Mouse (Mus musculus) naive thymus-derived CD4-positive, alpha-beta T cell, adult 2 months (primary cell): ENCODE data around the gene Brat1.
"Not testable (repeated sequence)": the region's sequence is repeated elsewhere in the genome, so short reads cannot be mapped to it uniquely, and the experiment has no call there.

Experiments used
- DNase-seq: peaks from one replicate; pipeline ENCODE4 v3.0.0-alpha.2; 2011; ENCODE audit warnings: low read depth

The Brat1 gene

DNA sequence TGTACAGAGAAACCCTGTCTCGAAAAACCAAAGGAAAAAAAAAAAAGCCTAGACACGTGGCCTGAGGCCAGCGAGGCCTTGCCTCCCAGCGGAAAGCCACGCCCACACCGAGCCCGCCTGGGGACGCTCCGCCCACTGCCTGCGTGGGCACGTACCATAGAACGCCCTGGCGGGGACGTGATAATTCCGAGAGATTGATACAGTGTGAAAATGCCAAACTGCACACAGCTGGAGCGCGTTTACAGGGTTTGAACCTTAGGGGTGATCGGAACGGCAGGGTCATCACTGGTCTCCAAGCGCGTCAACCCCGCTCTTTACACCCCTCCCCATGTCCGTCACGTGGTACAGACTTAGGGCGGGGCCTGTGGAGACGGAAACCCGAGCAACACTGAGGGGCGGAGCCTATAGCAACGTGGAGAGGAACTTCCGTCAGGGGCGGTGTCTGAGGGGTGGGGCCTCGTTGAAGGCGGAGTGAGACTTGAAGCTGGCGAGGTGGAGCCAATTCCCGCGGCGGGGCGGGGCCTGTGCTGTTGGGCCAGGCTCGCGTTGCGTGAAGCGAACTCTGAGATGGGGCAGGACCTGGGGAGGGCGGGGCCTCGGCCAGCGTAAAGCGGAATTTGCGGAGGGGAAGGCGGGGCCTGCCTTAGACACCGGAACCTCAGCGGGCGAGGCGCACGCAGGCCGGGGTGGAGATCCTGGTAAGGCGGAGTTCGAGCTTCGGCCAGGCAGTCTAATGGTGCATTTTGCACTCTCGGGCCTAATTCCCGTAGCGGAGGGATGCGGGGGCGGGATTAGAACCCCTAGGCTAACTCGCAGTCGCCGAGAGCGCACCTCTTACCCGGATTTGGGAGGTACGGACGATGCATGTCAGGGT is at the start of gene Brat1:
TSS of gene Brat1 (plus strand) at position 634 of the 874 bp plus-strand sequence.
- DNase-seq, result peak; percentile 100

DNA sequence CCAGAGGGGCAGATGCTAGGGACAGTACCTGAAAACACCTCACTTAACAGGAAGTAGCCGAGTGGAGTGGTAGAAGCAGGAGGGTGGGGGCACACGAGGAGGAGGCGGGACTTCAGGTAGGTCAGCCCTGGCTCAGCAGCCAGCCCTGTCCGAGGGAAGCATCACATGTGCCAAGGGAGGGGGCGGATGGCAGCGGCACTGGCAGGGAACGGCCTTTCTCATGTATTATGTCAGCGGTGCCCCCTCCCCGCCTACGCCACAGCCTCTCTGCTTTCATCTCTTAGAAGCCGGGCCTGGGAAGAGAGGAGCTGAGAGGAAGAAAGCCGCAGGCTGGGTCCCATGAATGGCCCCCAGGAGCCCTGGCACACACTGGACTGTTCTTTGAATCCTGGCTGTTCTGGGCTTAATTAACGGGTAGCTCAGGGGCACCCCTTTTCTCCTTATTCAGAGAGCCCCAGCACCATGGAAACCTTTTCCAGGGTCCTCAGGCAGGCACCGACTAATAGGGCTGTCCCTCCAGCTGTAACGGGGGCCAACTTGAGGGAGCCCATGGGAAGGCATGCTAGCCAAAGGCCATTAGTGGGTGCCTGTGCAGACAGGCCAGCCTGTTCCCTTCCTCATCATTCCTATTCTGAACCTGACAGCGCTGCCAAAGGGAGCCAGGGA is 45.1 kb upstream of the Brat1 start:
- peak; percentile 52 for DNase-seq

DNA sequence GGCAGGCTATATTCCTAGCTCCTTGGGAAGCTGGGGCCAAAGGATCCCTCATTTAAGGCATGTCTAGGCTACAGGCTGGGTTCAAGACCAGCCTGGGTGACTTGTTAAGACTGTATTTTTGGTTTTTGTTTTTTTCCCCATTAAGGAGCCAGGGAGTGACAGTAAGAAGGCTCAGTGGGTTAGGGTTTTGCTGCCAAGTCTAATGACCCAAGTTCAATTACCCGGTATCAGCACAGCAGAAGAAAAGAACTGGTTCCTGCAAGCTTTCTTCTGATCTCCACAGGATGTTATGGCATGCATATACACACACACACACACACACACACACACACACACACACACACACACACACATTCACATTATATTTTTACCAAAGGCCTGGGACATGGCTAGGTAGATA is 44.4 kb upstream of the Brat1 start:
- peak; percentile 54 for DNase-seq

DNA sequence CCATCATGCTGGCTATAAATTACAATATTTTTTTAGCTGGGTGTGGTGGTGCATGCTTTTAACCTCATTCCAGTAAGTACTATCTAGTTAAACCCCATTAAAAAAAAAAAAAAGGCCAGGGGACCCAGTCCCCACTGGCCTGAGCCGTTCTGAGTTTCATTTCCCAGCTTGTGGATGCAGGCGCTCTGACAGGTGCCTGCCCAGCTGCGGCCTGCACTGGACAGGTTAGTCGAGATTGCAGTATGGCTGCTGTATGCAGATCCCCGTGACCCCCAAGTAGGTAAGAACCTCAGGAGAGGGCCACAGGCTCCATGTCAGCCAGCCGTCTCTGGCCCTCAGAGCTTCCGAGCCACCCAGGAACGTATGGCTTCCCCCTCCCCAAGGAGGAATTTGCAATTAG is 43.4 kb upstream of the Brat1 start:
- no peak for DNase-seq

DNA sequence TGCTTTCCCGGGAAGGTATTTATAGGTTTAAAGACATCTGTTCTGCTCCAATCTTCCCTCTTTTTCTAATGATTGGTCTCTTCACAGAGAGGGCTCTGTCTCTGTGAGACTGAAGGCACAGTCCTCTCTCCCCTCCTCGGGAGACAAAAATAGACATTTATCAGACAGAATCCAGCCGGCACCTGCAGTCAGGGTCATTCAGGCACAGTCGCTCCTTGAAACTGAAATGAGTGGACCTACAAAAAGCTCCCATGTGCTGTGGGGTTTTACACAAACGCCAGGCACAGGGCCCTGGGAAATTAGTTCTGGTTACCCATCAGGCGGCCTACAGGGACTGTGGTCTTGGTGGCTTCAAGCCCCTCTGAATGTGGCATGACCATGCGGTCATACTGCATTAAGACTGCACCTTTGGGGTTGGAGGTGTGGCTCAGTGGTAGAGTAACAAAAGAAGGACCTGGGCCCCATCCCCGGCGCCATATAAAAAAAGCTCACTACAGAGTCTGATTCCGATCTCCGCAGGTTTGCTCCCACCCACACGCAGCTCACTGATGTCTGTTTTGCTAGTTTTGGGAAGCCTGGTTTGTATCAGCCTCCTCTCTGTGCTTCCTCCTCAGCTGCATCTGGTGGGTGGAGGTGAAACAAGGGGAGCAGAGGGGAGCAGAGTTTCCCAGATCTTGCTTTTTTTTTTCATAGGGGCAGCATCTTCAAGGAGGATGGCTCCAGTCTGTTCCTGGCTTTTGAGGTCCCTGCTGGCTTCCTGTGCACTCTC is 42.8 kb upstream of the Brat1 start:
- DNase-seq, result no peak

DNA sequence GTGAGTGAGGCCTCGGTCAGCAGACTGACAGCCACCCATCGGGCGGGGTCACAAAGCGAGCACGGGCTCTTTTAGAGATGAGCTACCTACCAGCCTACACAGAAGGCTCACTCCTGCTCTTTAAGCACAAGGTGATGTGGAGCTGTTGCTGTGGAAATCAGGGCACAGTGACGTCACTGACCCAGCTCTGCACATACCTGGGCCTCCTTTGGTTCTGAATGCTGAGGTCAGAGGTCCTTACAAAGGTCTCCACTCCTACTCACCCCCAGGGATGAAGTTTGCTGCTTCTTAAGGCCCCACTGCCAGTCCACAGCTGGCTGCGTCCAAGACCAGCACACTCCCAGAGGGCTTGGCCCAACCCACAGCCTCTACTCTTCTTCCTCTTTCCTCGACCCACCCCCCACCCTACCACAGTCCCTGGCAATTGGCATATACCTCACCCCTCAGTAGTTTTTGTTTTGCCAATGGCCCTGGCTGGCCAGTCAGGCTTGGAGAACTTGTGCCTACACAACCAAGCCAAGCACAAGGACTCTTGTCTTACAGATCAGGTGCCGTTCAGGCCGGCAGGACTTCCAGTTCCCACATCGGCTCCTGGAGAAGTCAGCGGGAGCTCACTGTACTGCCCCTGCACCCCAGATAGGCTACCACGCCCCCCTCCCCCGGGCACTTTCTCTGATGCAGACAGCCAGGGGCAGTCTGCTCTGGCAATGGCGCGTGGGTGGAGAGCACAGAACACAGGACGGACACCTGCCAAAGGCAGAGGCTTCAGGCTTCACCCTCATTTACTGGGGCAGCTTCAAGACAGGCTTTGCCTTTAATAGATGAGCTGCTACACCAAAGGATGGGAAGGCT is 41.8 kb upstream of the Brat1 start:
- peak; percentile 59 for DNase-seq

DNA sequence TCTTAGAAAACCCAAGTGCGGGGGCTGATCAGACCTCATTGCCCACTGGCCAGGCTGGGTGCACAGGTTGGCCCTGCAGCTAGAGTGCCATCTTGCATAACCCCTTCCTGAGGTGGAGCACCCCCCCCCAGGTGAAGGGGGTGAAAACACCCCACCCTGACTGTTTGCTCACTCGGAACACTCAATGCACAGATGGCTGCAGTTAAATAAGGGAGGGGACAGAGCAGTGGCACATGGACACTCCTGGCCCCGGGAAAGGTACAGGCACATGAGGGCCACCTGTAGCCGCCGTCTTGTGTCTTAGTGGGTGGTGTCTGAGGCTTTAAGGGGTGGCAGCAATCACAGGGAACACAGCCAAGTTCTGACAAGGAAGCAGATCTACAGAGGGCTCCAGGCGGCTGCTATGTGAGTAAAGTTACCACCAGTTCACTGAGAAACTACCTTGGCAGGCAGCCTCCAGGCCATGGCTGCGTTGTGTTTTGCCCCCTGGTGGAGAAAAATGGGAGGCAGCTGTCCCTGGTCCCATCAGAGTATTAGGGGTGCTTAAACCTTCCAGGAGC is 41.1 kb upstream of the Brat1 start:
- peak; percentile 86 for DNase-seq

DNA sequence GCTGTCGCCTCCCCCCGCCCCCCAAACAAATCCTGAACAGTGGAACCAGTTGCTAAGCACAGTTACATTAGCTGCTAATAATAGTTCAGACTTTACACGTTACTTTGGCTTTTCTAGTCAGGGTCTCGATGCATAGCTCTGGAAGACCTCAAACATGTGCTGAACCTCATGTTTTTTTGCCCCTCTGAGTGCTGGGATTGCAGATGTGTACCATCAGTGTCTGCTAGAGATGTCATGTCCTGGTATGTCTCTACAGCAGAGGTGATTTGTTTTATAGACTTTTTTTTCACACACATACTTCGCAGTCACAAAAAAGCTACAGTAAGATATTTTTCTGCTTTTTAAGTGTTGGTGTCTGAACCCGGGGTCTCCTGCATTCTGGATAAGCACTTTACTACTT is 32.7 kb upstream of the Brat1 start:
- no peak for DNase-seq

DNA sequence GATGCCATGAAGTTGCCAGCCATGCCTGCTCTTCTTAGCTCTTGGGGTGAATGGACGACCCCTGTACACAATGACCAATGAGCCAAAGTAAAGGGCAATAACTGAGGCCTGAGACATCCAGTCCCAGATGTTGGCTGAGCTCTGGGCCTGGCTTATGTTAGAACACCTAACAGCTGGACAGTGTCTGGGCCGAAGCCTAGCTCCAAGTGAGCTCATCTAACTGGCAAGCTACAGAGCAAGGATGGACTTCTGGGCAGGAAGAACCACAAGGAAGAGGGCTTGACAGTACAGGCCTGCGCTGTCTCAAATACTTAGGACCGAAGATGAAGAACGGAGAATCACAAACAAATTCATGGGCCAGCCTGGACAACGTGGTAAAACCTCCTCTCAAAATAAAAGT is 32.2 kb upstream of the Brat1 start:
- DNase-seq, result not testable (repeated sequence)

DNA sequence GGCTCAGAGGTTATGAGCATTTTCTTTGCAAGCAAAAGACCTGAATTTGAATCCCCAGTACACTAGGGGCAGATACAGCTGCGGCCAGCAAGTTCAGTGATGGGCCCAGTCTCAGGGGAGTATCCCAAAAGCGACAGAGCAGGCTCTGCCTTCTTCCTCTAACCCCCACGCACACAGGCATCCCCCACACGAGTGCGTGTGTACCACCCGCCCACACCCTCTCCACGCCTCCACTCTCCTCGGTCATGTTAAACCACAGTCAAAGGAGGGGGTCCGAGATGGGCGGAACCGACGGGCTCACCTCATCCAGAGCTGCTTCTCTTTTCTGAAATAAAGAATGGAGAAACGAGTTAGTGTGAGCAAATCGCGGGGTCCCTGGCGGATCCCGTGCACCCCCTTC is 30.8 kb upstream of the Brat1 start:
- no peak for DNase-seq

DNA sequence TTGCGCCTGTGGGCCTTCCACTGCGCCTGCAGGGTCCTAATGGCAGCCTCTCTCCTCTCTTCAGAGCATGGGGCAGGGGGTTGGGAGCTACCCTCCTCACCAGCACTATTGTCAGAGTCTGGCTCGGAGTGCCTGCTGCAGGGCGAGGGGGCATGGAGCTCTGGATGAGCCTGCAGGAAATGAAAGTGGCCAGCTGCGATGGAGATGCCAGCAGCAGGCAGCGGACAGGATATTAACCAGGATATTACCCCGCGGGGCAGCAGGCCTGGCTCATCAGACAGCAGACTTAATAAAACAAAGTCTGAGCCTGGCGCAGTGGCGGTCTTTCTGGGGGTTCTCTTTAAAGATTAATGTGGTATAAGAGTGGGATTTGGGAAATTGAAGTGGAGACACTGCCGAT is 29.7 kb upstream of the Brat1 start:
- no peak for DNase-seq

DNA sequence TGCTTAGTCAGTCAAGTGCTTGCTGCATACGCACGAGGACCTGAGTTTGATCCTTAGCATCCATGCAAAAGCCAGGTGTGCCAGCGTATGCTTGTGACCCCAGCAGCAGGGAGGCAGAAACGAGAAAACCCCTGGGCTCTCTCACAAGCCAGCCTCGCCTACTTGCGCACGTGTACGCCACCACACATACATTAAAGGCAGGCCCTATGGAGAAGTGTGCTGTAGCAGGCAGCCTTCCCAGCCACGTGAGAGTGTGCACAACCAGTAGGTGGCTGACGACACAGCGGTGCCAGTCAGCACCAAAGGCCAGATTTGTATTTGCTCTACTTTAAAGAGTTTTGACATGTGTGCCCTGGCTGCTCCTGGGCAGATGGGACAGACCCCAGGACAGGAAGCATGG is 29.2 kb upstream of the Brat1 start:
- no peak for DNase-seq

DNA sequence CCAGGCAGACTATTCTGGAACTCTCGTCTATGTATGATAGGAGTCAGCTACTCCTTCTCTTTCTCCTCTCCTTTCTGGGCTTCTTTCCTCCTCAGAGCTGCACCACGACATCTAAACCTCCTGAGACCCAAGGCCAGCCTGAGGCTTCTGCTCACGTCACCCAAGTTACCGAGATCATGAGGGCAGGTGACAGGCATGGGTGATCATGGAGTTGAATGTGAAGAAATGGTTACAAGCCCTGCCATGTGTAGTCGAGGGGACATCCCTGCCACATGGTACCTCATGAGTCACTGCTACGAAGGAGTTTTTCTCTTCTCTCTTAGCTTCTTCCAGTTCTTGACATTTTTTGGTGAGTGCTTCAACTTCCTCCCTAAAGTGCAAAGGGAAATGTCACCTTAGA is 27.7 kb upstream of the Brat1 start:
- no peak for DNase-seq

DNA sequence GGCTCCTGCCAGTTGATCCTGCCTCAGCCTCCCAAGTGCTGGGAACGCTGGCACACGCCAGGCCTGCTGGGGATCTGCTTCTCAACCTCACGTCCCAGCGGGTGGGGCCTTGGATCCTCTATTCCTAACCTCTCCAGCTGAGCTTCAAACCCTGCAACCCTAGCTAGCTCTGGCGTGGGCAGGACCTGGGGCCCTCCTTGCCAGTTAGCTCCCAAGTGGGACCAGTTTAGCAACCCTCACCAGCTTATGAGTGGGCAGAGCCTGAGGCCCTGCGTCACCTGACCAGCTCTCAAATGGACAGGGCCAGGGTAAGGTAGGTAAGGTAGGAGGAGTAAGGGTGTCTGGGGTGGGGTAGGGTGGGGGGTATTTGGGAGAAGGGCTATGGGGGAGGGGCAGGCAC is 24.8 kb upstream of the Brat1 start:
- no peak for DNase-seq

DNA sequence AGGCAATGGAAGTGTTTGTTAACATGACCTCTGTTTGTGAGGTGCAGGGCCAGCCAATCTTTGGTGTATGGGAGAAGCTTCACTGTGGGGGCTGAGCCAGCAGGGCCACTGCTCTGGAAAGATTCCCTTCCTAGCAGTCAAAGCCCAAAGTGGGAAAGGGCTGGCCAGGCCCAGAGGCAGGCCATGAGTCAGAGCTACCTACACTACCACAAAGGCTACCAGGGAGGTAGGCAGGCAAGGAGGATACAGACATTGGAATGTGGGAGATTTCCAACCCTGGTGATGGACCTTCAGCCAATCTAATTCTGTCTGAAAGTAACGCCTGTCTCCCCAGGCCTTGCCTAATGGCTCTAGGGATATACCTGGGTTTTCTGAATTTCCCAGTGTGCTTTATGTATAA is 23.9 kb upstream of the Brat1 start:
- DNase-seq, result no peak

DNA sequence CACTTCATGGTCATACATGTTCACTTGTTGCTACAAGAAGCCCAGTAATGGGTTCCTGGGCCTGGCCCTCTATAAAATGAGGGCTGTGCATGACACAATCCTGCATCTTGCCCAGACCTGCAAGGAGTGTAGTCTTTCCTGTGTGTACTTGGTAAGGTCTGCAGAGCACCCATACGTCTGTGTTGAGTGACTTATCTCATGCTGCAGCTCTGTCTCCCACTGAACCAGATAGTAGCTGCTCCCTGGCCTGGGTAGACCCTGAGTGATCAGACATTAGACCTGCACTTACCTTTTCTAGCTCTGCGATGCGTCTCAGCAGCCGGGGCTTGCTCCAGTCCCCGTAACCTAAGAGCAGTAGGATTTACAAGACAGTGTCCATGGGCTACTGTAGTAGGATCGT is 22.7 kb upstream of the Brat1 start:
- DNase-seq, result no peak

DNA sequence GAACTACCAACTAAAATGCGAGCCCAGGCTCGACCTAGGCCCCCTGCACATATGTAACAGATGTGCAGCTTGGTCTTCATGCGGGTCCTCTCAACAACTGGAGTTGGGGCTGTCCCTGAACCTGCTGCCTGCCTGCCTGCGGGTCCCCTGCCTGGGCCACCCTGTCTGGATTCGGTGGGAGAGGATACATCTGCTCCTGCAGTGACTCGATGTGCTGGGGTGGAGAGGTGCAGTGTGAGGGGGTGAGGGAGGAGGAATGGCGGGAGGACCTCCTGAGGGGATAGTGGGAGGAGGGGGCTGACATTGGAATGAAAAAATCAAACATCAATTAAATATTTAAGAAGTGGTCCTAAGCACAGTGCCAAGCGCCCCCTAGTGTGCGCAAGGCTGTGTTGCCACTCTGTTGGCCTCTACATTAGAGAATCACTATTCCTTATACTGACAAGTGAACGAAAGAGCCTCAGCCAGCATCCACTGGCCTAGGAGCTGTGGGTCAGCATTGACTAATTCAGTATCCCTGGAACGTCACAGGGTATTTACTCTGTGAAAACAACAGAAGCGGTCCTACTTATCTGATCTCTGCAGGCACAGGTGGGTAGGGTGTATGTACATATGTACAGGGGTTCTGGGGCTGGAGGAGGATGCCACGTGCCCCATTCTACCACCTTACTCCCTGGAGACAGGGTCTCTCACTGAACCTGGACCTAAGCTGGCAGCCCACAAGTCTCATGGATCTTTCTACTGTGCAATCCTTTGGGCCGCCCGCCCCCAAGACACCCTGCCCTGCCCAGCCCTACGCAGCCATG is 20.3 kb upstream of the Brat1 start:
- DNase-seq, result peak; percentile 69

DNA sequence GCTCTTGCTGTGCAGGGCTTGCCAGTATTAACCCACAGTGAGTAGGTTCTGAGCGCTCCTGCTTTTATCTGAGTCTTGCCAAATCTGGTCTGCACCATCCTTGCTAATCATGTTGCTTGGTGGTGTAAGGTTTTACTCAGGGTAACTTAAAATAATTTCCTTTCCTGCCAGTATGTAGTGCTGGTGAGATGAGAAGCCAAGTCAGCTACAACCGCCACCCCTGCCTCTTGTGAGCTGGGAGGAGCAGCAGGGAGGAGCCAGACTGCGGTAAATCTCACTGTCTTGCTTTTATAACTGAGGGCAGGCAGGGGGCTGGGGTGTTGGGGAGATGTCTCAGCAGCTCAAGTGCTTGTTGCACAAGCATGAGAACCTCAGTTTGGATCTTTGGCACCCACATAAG is 16.4 kb upstream of the Brat1 start:
- no peak for DNase-seq

DNA sequence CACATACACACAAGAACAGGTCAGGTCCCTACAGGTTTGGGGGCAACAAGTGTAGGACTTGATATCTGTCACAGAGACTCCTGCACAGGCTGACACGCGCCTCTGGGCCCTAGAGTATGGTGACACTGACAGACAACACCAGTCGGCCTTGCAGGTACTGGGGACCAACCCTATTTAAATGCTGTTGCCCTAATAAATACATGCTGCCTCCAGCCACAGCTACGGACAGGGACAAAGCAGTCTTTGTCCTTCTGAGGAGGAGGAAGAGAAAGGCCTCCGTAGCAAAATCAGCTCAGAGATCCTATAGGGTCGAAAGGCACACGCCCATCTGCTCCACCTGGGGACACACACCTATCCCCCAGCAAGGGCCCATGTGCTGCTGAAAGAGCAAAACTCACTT is 8.8 kb upstream of the Brat1 start:
- no peak for DNase-seq

DNA sequence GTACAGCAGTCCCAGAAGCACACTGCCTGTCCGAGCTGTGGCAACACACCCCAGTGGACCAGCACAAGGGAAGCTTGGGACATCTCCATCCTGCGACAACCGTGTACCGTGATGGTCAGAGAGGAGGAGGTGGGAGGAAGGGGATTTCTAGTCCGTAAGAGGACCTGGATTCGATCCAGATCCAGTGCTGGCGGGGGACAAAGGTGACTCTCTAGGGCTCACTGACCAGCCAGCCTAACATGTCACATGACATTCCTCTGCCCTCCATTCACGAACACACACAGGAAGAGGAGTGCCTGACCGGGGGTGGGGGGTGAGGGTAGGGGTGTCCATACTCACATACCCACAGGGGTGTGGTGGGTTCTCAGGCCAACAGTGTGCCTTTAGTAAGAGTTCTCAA is 5.0 kb upstream of the Brat1 start:
- DNase-seq, result no peak

DNA sequence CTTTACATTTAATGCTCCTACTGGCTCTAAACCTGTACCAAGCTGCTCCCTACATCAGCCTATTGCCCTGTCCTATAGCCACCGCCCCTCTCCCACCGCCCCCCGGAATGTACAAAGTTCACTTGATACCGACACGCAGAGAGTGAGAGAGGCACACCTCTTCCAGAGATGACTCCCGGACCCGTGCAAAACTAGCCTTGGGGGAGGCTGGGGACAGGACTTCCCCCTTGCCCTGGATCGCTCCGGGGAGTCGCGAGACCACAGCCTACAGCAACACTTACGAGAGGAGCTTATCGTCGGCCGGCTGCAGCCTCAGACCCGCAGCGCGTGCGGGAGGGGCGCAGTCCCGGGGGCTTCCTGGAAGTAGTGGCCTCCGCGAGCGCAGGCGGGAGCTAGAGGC is 3.1 kb upstream of the Brat1 start:
- DNase-seq, result no peak
